Mouse (Mus musculus) heart, embryonic 12.5 days (tissue): ENCODE results near the gene Bin2. TPM values are rescaled to one million over a fixed set of nuclear protein-coding genes. Genes with fewer than 3 reads are reported as not detected.
A peak's percentile ranks its signal among the peaks of the same experiment; 100 is the strongest.

ENCODE experiments used
- ATAC-seq: fragments of 200-750 bp; cut with Nextera tagmentation; 2 replicates; pipeline ENCODE4 v1.8.0; 2017; ENCODE audit warnings: moderate TSS enrichment, moderate library complexity; ENCODE audit not compliant: insufficient number of reproducible peaks, low FRiP score
- H3K27ac ChIP-seq: fragments of 300-500 bp; sonication (generic); 2 replicates; pipeline ENCODE4 v1.5.1; 2016; ENCODE audit warnings: mild to moderate bottlenecking, moderate library complexity; ENCODE audit not compliant: poor library complexity, severe bottlenecking
- H3K27me3 ChIP-seq: fragments of 300-500 bp; sonication (generic); replicated peaks from 2 replicates; pipeline ENCODE4 v1.6.1; 2016; ENCODE audit warnings: mild to moderate bottlenecking, moderate library complexity
- H3K36me3 ChIP-seq: fragments of 300-500 bp; sonication (generic); 2 replicates; pipeline ENCODE4 v1.6.1; 2016; ENCODE audit warnings: mild to moderate bottlenecking, moderate library complexity
- H3K4me1 ChIP-seq: fragments of 300-500 bp; sonication (generic); replicated peaks from 2 replicates; pipeline ENCODE4 v1.6.1; 2016; ENCODE audit warnings: mild to moderate bottlenecking
- H3K4me2 ChIP-seq: fragments of 300-500 bp; sonication (generic); 2 replicates; pipeline ENCODE4 v1.6.1; 2016; ENCODE audit warnings: mild to moderate bottlenecking, moderate library complexity
- H3K4me3 ChIP-seq: fragments of 300-500 bp; sonication (generic); 2 replicates; pipeline ENCODE4 v1.5.1; 2016; ENCODE audit warnings: mild to moderate bottlenecking
- H3K9ac ChIP-seq: fragments of 300-500 bp; sonication (generic); 2 replicates; pipeline ENCODE4 v1.6.1; 2016; ENCODE audit warnings: mild to moderate bottlenecking, moderate library complexity
- H3K9me3 ChIP-seq: fragments of 300-500 bp; sonication (generic); replicated peaks from 2 replicates; pipeline ENCODE4 v1.6.1; 2016; ENCODE audit warnings: mild to moderate bottlenecking, moderate library complexity
- WGBS: fragments of 180-500 bp; shearing (Covaris S2); methylation state at CpG from one replicate; pipeline ENCODE4 v1.1.7; 2016; 5-methylcytosine and 5-hydroxymethylcytosine counted together
- polyA plus RNA-seq: library from polyadenylated mRNA; unstranded; fragments of >200 nt; fragmentation: Nextera tagmentation; extraction: Ambion mirVana; gene quantifications from 2 replicates; pipeline ENCODE4 v1.2.1, GENCODE M21; 2016

The Bin2 gene
- polyA plus RNA-seq, result 3.7 and 6.3 TPM in 2 replicates

- ATAC-seq, result no peak; the same call in 1 of the 2 replicates
- Histone ChIP-seq H3K9me3 (no peaks in the 10 kb centered on the region), H3K4me1 (peaks cover 39% of the 10 kb centered on the region), H3K27ac (no peak within 1 kb of the TSS), H3K4me3 (no peak within 1 kb of the TSS), H3K4me2 (no peak within 1 kb of the TSS), H3K36me3 (no peaks in the 10 kb centered on the region), H3K27me3 (no peaks in the 10 kb centered on the region), H3K9ac (no peak within 1 kb of the TSS)
- WGBS, result 80% methylated on average over 20 of the region's 20 CpGs
These were observed at the start of gene Bin2 for GRCm38 (mm10) chr15:100669337-100669736. TSS of gene Bin2 (minus strand) at chr15:100669553.

- H3K9me3 ChIP-seq, result 0 out of 2 replicates have a peak, but pooled peaks cover 4% of the 10 kb centered on the region
- no peak overlapping the region for H3K27ac ChIP-seq
- H3K4me3 ChIP-seq, result no peak overlapping the region
- H3K4me2 ChIP-seq, result no peak overlapping the region
- peaks cover 11% of the 10 kb centered on the region for H3K27me3 ChIP-seq
- no peak overlapping the region for H3K9ac ChIP-seq
- no peaks in the 10 kb centered on the region for H3K4me1 ChIP-seq
- no peak for ATAC-seq
- no peaks in the 10 kb centered on the region for H3K36me3 ChIP-seq
- 72% methylated on average over 11 of the region's 11 CpGs for WGBS
These were observed 49.2 kb upstream of the Bin2 start for GRCm38 (mm10) chr15:100718572-100718971.

GRCm38 (mm10) chr15:100717933-100718332 lies 48.6 kb upstream of the Bin2 start:
- WGBS, result 63% methylated on average over 6 of the region's 6 CpGs
- H3K4me2 ChIP-seq, result no peak overlapping the region
- H3K4me3 ChIP-seq, result no peak overlapping the region
- 0 out of 2 replicates have a peak, but pooled peaks cover 4% of the 10 kb centered on the region for H3K9me3 ChIP-seq
- H3K27me3 ChIP-seq, result peaks cover 11% of the 10 kb centered on the region
- H3K4me1 ChIP-seq, result no peaks in the 10 kb centered on the region
- no peaks in the 10 kb centered on the region for H3K36me3 ChIP-seq
- ATAC-seq, result no peak
- no peak overlapping the region for H3K27ac ChIP-seq
- no peak overlapping the region for H3K9ac ChIP-seq

GRCm38 (mm10) chr15:100715399-100715993 lies 46.1 kb upstream of the Bin2 start:
- H3K4me2 ChIP-seq, result no peak overlapping the region
- no peak for ATAC-seq
- 70% methylated on average over 9 of the region's 9 CpGs for WGBS

GRCm38 (mm10) chr15:100714470-100714869 lies 45.1 kb upstream of the Bin2 start:
- H3K4me1 ChIP-seq, result no peaks in the 10 kb centered on the region
- H3K4me2 ChIP-seq, result no peak overlapping the region
- H3K27me3 ChIP-seq, result peaks cover 9% of the 10 kb centered on the region
- H3K36me3 ChIP-seq, result no peaks in the 10 kb centered on the region
- H3K9me3 ChIP-seq, result peaks cover 8% of the 10 kb centered on the region; the same call in 1 of the 2 replicates
- no peak overlapping the region for H3K9ac ChIP-seq
- no peak overlapping the region for H3K27ac ChIP-seq
- WGBS, result 79% methylated on average over 8 of the region's 8 CpGs
- no peak for ATAC-seq
- H3K4me3 ChIP-seq, result no peak overlapping the region

More at GRCm38 (mm10) chr15:100715399-100715993, 46.1 kb upstream of the Bin2 start:
- H3K27me3 ChIP-seq, result peaks cover 11% of the 10 kb centered on the region
- no peak overlapping the region for H3K9ac ChIP-seq
- H3K4me1 ChIP-seq, result no peaks in the 10 kb centered on the region
- H3K4me3 ChIP-seq, result no peak overlapping the region
- no peak overlapping the region for H3K27ac ChIP-seq
- peaks cover 8% of the 10 kb centered on the region; the same call in 1 of the 2 replicates for H3K9me3 ChIP-seq
- no peaks in the 10 kb centered on the region for H3K36me3 ChIP-seq

- WGBS, result 75% methylated on average over 6 of the region's 6 CpGs
- no peak overlapping the region for H3K4me2 ChIP-seq
- H3K9me3 ChIP-seq, result peaks cover 4% of the 10 kb centered on the region; the same call in 1 of the 2 replicates
- no peaks in the 10 kb centered on the region for H3K36me3 ChIP-seq
- H3K27ac ChIP-seq, result no peak overlapping the region
- H3K4me3 ChIP-seq, result no peak overlapping the region
- H3K27me3 ChIP-seq, result peaks cover 4% of the 10 kb centered on the region; the same call in 1 of the 2 replicates
- no peak for ATAC-seq
- H3K9ac ChIP-seq, result no peak overlapping the region
- H3K4me1 ChIP-seq, result no peaks in the 10 kb centered on the region; the same call in 1 of the 2 replicates
These were observed 41.5 kb upstream of the Bin2 start for GRCm38 (mm10) chr15:100710838-100711237.

- Histone ChIP-seq H3K27me3 (peaks cover 19% of the 10 kb centered on the region), H3K4me1 (peaks cover 7% of the 10 kb centered on the region; the same call in 1 of the 2 replicates), H3K36me3 (no peaks in the 10 kb centered on the region), H3K4me3 (no peak overlapping the region), H3K27ac (no peak overlapping the region), H3K9ac (no peak overlapping the region), H3K9me3 (peaks cover 4% of the 10 kb centered on the region; the same call in 1 of the 2 replicates), H3K4me2 (no peak overlapping the region)
- 64% methylated on average over 8 of the region's 8 CpGs for WGBS
- no peak for ATAC-seq
These were observed 39.2 kb upstream of the Bin2 start for GRCm38 (mm10) chr15:100708433-100709078.

- WGBS, result 34% methylated on average over 8 of the region's 8 CpGs
- Histone ChIP-seq H3K4me2 (no peak overlapping the region), H3K27ac (no peak overlapping the region), H3K4me1 (peaks cover 7% of the 10 kb centered on the region; the same call in 1 of the 2 replicates), H3K4me3 (no peak overlapping the region), H3K27me3 (peaks cover 33% of the 10 kb centered on the region), H3K9ac (no peak overlapping the region), H3K36me3 (no peaks in the 10 kb centered on the region), H3K9me3 (no peaks in the 10 kb centered on the region)
- ATAC-seq, result peak; percentile 33; the same call in 1 of the 2 replicates
These were observed 36.9 kb upstream of the Bin2 start for GRCm38 (mm10) chr15:100706226-100706625.

GRCm38 (mm10) chr15:100705376-100705775 lies 36.0 kb upstream of the Bin2 start:
- Histone ChIP-seq H3K36me3 (no peaks in the 10 kb centered on the region), H3K4me1 (peaks cover 7% of the 10 kb centered on the region; the same call in 1 of the 2 replicates), H3K4me3 (no peak overlapping the region), H3K9me3 (no peaks in the 10 kb centered on the region), H3K27ac (no peak overlapping the region), H3K4me2 (no peak overlapping the region), H3K27me3 (peaks cover 37% of the 10 kb centered on the region), H3K9ac (no peak overlapping the region)
- 77% methylated on average over 1 of the region's 1 CpGs for WGBS
- ATAC-seq, result no peak

- Histone ChIP-seq H3K27ac (no peak overlapping the region), H3K9ac (no peak overlapping the region), H3K4me2 (peak overlapping the region; percentile 54), H3K36me3 (no peaks in the 10 kb centered on the region), H3K9me3 (no peaks in the 10 kb centered on the region), H3K27me3 (peaks cover 49% of the 10 kb centered on the region), H3K4me3 (0 out of 2 replicates have a peak overlapping the region, but pooled peaks have one; percentile 16), H3K4me1 (peaks cover 7% of the 10 kb centered on the region; the same call in 1 of the 2 replicates)
- no peak for ATAC-seq
- WGBS, result 7% methylated on average over 17 of the region's 17 CpGs
These were observed 34.6 kb upstream of the Bin2 start for GRCm38 (mm10) chr15:100703913-100704312.

- H3K4me1 ChIP-seq, result peaks cover 7% of the 10 kb centered on the region; the same call in 1 of the 2 replicates
- no peak overlapping the region for H3K9ac ChIP-seq
- H3K27me3 ChIP-seq, result peaks cover 56% of the 10 kb centered on the region
- no peak overlapping the region for H3K4me2 ChIP-seq
- H3K27ac ChIP-seq, result no peak overlapping the region
- ATAC-seq, result no peak
- WGBS, result 70% methylated on average over 6 of the region's 6 CpGs
- H3K4me3 ChIP-seq, result no peak overlapping the region
- H3K36me3 ChIP-seq, result no peaks in the 10 kb centered on the region
- H3K9me3 ChIP-seq, result no peaks in the 10 kb centered on the region
These were observed 32.5 kb upstream of the Bin2 start for GRCm38 (mm10) chr15:100701856-100702255.
